Mouse (Mus musculus) cerebellum, adult (tissue): ENCODE measurements around the gene Ctnna3.
"Not testable (repeated sequence)": the region's sequence is repeated elsewhere in the genome, so short reads cannot be mapped to it uniquely, and the experiment has no call there.

ENCODE experiments used
- ATAC-seq: cut with Nextera tagmentation; 2 replicates; pipeline ENCODE4 v1.9.2; 2017; ENCODE audit warnings: mild to moderate bottlenecking, moderate library complexity, mixed read lengths; ENCODE audit not compliant: insufficient number of reproducible peaks, low FRiP score, low TSS enrichment

The Ctnna3 gene

DNA sequence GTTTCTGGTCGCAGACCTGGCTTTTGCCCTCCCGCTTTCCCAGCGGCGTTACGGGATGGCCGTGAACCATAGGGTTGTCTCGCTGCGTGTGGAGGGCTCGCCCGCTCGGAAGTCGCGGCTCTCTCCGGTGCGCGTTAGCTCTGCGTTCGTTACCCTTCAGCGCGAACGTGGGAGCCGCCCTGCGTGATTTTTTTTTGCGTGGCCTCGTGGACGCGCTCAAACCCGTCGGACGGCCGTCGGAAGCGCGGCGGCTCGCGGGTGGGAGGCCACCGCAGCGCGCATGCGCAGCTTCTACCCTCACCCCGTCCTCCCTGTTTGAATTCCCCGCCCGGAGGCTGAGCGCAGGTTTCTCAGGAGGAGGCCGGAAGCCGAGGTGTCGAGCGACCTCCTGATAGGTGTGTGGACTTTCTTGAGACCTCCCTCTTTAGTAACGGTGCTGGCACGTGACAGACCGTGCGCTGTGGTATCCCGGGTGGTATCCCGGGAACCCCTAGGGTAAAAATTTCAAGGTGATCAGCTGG is at the start of gene Ctnna3:
Ctnna3 (plus strand) TSS at position 314 of the 521 bp plus-strand sequence.
- ATAC-seq: peak; percentile 95

GRCm38 (mm10) chr10:63381498-63382280 is 48.2 kb upstream of the Ctnna3 start, which contains the start of gene Sirt1:
Gene Sirt1, minus strand, starts transcription at chr10:63381704.
- ATAC-seq: no peak; the same call in 1 of the 2 replicates

- ATAC-seq: peak; percentile 94
These were observed 47.3 kb upstream of the Ctnna3 start, which contains the start of gene Dnajc12 for GRCm38 (mm10) chr10:63382372-63383279. Gene Dnajc12, plus strand, starts transcription at chr10:63382443.

GRCm38 (mm10) chr10:63385897-63386296 is 44.0 kb upstream of the Ctnna3 start:
- ATAC-seq: not testable (repeated sequence)

DNA sequence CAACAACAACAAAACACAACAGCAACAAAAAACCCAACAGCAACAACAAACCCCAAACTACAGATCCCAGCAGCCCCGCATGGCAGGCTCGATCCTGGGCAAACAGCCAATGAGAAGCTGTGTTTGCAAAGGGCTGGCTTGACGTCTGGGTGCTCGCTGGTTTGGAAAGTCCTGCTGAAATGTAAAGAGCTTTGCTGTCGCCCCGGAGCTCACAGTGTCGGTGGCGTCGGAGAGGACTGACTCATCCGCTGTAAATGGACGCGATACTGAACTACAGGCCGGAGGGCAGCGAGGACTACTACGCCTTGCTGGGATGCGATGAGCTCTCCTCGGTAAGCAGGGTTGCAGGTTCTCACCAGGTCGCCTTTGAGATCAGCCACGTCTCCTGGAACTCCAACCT is 43.5 kb upstream of the Ctnna3 start:
- peak; percentile 76 for ATAC-seq

GRCm38 (mm10) chr10:63386991-63387390 is 42.9 kb upstream of the Ctnna3 start:
- no peak for ATAC-seq

DNA sequence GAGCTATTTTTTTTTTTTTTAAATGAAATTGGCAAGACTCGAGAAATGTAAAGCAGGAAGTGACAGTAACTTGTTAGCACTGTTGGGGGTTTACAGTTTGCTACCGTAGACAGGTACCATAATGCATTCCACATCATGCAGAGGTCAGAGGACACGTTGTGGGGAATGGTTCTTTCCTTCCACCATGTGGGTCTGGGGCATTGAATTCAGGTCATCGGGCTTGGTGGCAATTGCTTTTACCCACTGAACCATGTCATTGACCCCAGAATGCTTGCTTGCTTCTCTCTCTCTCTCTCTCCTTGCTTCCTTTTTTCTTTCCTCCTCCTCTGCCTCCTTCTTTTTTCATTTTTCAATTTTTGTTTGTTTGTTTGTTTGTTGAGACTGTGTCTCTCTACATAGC is 41.0 kb upstream of the Ctnna3 start:
- no peak for ATAC-seq

GRCm38 (mm10) chr10:63396963-63397362 is 32.9 kb upstream of the Ctnna3 start:
- ATAC-seq: no peak

DNA sequence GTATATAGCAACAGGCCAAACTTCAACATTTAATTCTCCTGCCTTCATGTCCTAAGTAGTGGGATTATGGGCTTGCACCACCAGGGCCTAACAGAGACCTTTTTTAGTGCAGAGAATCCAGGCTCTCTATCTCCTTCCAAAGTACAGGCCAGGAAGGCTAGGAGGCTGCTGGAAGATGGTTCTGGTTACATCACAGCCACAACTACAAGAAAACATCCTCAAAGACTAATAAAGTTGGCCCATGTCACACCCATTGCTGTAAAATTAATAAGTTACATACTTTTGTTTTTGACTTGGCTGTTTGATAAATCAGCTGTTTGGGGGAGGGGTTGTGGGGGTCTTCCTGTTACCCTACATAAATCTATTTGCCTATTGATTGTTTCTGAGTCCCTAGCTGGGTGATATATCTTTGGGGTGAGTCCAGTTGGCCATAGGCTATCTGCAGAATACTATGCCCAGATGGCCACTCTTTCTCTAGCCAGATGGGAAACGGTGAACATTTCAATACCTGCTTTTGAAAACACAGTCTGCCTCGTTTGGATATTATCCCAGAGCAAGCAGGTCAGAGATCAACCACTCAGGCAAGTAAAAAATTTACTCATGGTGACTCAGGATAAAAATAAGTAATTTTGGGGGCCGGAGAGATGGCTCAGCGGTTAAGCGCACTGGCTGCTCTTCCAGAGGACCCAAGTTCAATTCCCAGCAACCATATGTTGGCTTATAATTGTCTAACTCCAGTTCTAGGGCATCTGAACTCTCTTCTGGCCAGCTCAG is 27.0 kb upstream of the Ctnna3 start:
- ATAC-seq: peak; percentile 87

GRCm38 (mm10) chr10:63403636-63404035 is 26.3 kb upstream of the Ctnna3 start:
- no peak for ATAC-seq

DNA sequence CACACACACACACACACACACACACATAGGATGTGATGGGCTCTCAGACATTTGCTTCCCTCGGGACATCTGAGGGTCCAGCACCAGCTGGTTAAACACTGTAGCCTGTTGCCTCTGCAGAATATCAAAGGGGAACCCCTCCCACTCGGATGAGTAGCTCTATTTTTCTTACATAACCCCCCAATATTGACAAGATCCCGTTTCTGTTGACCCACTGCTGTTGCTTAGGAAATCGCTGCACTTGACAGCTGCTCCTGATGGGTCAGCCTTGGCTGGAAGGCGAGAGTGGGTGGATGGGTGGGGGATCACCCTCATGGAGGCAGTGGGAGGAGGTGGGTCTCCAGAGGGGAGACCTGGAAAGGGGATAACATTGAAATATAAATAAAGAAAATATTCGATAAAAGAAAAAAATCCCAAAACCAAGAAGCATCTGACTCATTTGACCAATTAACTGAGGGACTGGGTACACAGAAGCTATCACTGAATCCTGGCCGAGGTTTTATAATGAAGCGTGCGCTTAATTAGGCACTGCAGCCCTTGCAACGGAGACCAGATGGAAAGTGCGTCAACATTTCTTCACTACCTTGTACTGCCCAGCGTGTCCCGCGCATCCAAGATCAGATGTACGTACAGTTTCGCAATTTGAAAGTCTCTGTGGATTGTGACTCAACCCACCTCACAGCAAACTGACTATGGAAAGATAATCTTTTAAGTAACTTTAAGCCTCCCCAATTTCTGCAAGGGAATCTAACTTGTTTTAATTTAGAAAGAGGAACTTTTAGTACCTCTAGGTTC is 19.5 kb upstream of the Ctnna3 start:
- no peak for ATAC-seq

DNA sequence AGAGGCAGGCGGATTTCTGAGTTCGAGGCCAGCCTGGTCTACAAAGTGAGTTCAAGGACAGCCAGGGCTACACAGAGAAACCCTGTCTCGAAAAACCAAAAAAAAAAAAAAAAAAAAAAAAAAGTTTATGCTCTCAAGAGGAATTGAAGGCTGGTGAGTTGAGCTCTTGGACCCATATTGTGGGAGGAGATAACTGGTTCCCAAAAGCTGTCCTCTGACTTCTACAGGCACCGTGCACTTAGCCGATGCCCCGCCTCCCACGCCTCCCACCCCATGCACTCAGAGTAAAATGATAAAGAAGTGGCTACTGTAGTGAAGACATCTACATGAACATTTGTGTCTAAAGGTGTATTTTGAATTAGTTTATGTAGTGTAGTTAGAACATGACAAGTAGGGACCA is 18.2 kb upstream of the Ctnna3 start:
- not testable (repeated sequence) for ATAC-seq

DNA sequence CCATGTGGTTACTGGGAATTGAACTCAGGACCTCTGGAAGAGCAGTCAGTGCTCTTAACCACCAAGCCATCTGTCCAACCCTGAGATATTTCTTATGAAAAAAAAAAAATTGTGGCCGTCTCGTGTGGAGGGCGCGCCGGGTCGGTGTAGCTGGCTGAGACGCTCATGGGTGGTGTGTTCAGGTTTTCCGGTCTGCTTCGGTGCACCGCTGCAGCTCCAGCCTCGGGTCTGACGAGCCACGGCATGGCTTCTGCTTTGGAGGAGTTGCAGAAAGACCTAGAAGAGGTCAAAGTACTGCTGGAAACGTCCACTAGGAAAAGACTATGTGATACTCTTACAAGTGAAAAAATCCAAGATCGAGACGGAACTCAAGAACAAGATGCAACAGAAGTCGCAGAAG is 17.1 kb upstream of the Ctnna3 start:
- ATAC-seq: no peak

DNA sequence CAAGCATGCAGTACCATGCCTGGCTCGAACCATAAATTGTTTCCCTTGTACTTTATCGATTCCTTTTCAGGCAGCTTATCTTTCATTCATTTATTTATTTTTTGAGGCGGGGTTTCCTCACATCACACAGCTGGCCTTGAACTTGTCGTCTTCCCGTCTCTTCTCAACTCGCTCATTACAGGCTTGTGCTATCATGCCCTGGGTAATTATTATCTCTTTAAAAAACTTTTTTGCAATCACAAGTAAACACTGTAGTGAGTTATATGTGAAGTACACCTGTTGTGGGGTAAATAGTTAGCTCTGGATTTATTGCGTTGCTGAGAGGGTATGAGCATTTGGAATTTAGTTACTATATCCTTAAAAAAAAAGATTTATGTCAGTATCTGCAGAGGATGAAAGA is 14.6 kb upstream of the Ctnna3 start:
- no peak for ATAC-seq

DNA sequence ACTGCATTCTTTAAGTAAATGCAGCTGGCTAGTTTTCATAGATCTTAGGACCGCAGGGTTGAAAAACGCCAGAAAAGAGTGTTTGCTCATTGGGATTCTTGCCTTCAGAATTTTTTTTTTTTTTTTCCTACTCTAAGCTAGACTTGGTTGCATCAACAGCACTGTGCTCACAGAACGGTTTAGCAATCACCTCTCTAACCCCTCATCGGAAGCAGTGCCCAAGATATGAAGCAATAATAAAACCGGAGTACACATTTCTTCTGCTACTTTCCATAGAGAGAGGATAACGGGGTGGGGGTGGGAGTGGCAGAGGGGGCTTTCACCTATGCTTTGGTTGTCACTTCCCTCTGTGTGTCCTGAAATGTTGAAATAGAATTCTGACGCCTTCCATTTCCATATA is 14.0 kb upstream of the Ctnna3 start:
- ATAC-seq: no peak

GRCm38 (mm10) chr10:63417061-63417460 is 12.8 kb upstream of the Ctnna3 start:
- no peak for ATAC-seq

- ATAC-seq: no peak
These were observed 7.9 kb upstream of the Ctnna3 start, which contains the start of gene Gm7075 for GRCm38 (mm10) chr10:63421739-63422735. Gene Gm7075, minus strand, starts transcription at chr10:63421789.

- no peak for ATAC-seq
These were observed 7.2 kb upstream of the Ctnna3 start for GRCm38 (mm10) chr10:63422736-63422992.
